Mouse (Mus musculus): ENCODE results near the gene Vax2. TPM values are rescaled to one million over a fixed set of nuclear protein-coding genes. Genes with fewer than 3 reads are reported as not detected.
A peak's percentile ranks its signal among the peaks of the same experiment; 100 is the strongest.

Gene Vax2
- polyA plus RNA-seq, 1 experiment from 2014 or later, result not detected

- Histone ChIP-seq H3K36me3 (no peaks in the 10 kb centered on the region), H3K9me3 (no peaks in the 10 kb centered on the region), H3K9ac (no peak overlapping the region), H3K4me1 (peaks cover 6% of the 10 kb centered on the region; the same call in 1 of the 2 replicates), H3K4me3 (no peak overlapping the region), H3K4me2 (no peak overlapping the region), H3K27me3 (peaks cover 96% of the 10 kb centered on the region), H3K27ac (no peak overlapping the region)
- no peak for ATAC-seq (ENCODE audit: borderline replicate concordance, extremely low read depth, low FRiP score, low TSS enrichment)
- WGBS, result 0% methylated on average over 11 of the region's 11 CpGs
Observed at GRCm38 (mm10) chr6:83701001-83701400, 10.1 kb upstream of the Vax2 start.

GRCm38 (mm10) chr6:83702146-83702999 lies 8.7 kb upstream of the Vax2 start:
- Histone ChIP-seq H3K27ac (no peak overlapping the region), H3K9me3 (no peaks in the 10 kb centered on the region), H3K4me1 (peaks cover 6% of the 10 kb centered on the region; the same call in 1 of the 2 replicates), H3K9ac (no peak overlapping the region), H3K36me3 (no peaks in the 10 kb centered on the region), H3K27me3 (peaks cover 96% of the 10 kb centered on the region), H3K4me3 (no peak overlapping the region), H3K4me2 (no peak overlapping the region)
- ATAC-seq (ENCODE audit: borderline replicate concordance, extremely low read depth, low FRiP score, low TSS enrichment), result peak; percentile 46; the same call in 1 of the 2 replicates
- WGBS, result under 1% methylated on average over 53 of the region's 53 CpGs

GRCm38 (mm10) chr6:83703000-83703721 lies 7.9 kb upstream of the Vax2 start:
- peaks cover 6% of the 10 kb centered on the region; the same call in 1 of the 2 replicates for H3K4me1 ChIP-seq
- no peak overlapping the region for H3K27ac ChIP-seq
- no peaks in the 10 kb centered on the region for H3K36me3 ChIP-seq
- ATAC-seq (ENCODE audit: borderline replicate concordance, extremely low read depth, low FRiP score, low TSS enrichment), result no peak
- no peaks in the 10 kb centered on the region for H3K9me3 ChIP-seq
- H3K9ac ChIP-seq, result no peak overlapping the region
- no peak overlapping the region for H3K4me3 ChIP-seq
- 2% methylated on average over 27 of the region's 27 CpGs for WGBS
- H3K4me2 ChIP-seq, result no peak overlapping the region
- H3K27me3 ChIP-seq, result peaks cover 96% of the 10 kb centered on the region

GRCm38 (mm10) chr6:83703722-83704078 lies 7.4 kb upstream of the Vax2 start:
- 1% methylated on average over 10 of the region's 10 CpGs for WGBS
- H3K4me2 ChIP-seq, result no peak overlapping the region
- no peaks in the 10 kb centered on the region for H3K36me3 ChIP-seq
- H3K9ac ChIP-seq, result no peak overlapping the region
- no peak for ATAC-seq (ENCODE audit: borderline replicate concordance, extremely low read depth, low FRiP score, low TSS enrichment)
- H3K9me3 ChIP-seq, result no peaks in the 10 kb centered on the region
- peaks cover 96% of the 10 kb centered on the region for H3K27me3 ChIP-seq
- H3K4me3 ChIP-seq, result no peak overlapping the region
- peaks cover 6% of the 10 kb centered on the region; the same call in 1 of the 2 replicates for H3K4me1 ChIP-seq
- H3K27ac ChIP-seq, result no peak overlapping the region

- Histone ChIP-seq H3K9me3 (no peaks in the 10 kb centered on the region), H3K27me3 (peaks cover 96% of the 10 kb centered on the region), H3K9ac (no peak overlapping the region), H3K4me1 (peaks cover 6% of the 10 kb centered on the region; the same call in 1 of the 2 replicates), H3K27ac (no peak overlapping the region), H3K4me2 (no peak overlapping the region), H3K36me3 (no peaks in the 10 kb centered on the region), H3K4me3 (no peak overlapping the region)
- WGBS, result 6% methylated on average over 1 of the region's 1 CpGs
- ATAC-seq (ENCODE audit: borderline replicate concordance, extremely low read depth, low FRiP score, low TSS enrichment), result no peak
Observed at GRCm38 (mm10) chr6:83704294-83704693, 6.8 kb upstream of the Vax2 start.

- no peak overlapping the region for H3K4me3 ChIP-seq
- H3K27ac ChIP-seq, result no peak overlapping the region
- no peaks in the 10 kb centered on the region for H3K9me3 ChIP-seq
- no peaks in the 10 kb centered on the region for H3K36me3 ChIP-seq
- 21% methylated on average over 5 of the region's 5 CpGs for WGBS
- no peak overlapping the region for H3K4me2 ChIP-seq
- no peak overlapping the region for H3K9ac ChIP-seq
- no peak for ATAC-seq (ENCODE audit: borderline replicate concordance, extremely low read depth, low FRiP score, low TSS enrichment)
- peaks cover 6% of the 10 kb centered on the region; the same call in 1 of the 2 replicates for H3K4me1 ChIP-seq
- H3K27me3 ChIP-seq, result peaks cover 96% of the 10 kb centered on the region
Observed at GRCm38 (mm10) chr6:83704701-83705100, 6.4 kb upstream of the Vax2 start.

- Histone ChIP-seq H3K27ac (no peak overlapping the region), H3K36me3 (no peaks in the 10 kb centered on the region), H3K9me3 (no peaks in the 10 kb centered on the region), H3K4me1 (peaks cover 21% of the 10 kb centered on the region), H3K9ac (no peak overlapping the region), H3K27me3 (peaks cover 99% of the 10 kb centered on the region), H3K4me3 (no peak overlapping the region), H3K4me2 (no peak overlapping the region)
- WGBS, result 10% methylated on average over 6 of the region's 6 CpGs
- no peak for ATAC-seq (ENCODE audit: borderline replicate concordance, extremely low read depth, low FRiP score, low TSS enrichment)
Observed at GRCm38 (mm10) chr6:83707738-83708510, 3.1 kb upstream of the Vax2 start.

GRCm38 (mm10) chr6:83710361-83711066 lies 550 bp upstream of the Vax2 start:
- H3K4me2 ChIP-seq, result peak overlapping the region; percentile 83
- H3K27me3 ChIP-seq, result peaks cover 100% of the 10 kb centered on the region
- H3K4me1 ChIP-seq, result peaks cover 26% of the 10 kb centered on the region
- under 1% methylated on average over 32 of the region's 32 CpGs for WGBS
- H3K27ac ChIP-seq, result no peak overlapping the region
- no peaks in the 10 kb centered on the region for H3K9me3 ChIP-seq
- peak overlapping the region; percentile 43 for H3K4me3 ChIP-seq
- ATAC-seq (ENCODE audit: borderline replicate concordance, extremely low read depth, low FRiP score, low TSS enrichment), result peak; percentile 59; the same call in 1 of the 2 replicates
- no peak overlapping the region for H3K9ac ChIP-seq
- no peaks in the 10 kb centered on the region for H3K36me3 ChIP-seq

- no peak overlapping the region for H3K27ac ChIP-seq
- 3% methylated on average over 45 of the region's 45 CpGs for WGBS
- H3K9me3 ChIP-seq, result no peaks in the 10 kb centered on the region
- no peaks in the 10 kb centered on the region for H3K36me3 ChIP-seq
- ATAC-seq (ENCODE audit: borderline replicate concordance, extremely low read depth, low FRiP score, low TSS enrichment), result no peak
- H3K4me2 ChIP-seq, result peak overlapping the region; percentile 83
- peaks cover 26% of the 10 kb centered on the region for H3K4me1 ChIP-seq
- peaks cover 99% of the 10 kb centered on the region for H3K27me3 ChIP-seq
- no peak overlapping the region for H3K9ac ChIP-seq
- H3K4me3 ChIP-seq, result peak overlapping the region; percentile 43
Observed at GRCm38 (mm10) chr6:83711725-83712475, 836 bp downstream of the Vax2 start.

- H3K4me2 ChIP-seq, result no peak overlapping the region
- H3K4me3 ChIP-seq, result no peak overlapping the region
- no peak overlapping the region for H3K27ac ChIP-seq
- no peak for ATAC-seq (ENCODE audit: borderline replicate concordance, extremely low read depth, low FRiP score, low TSS enrichment)
- peaks cover 26% of the 10 kb centered on the region for H3K4me1 ChIP-seq
- WGBS, result 5% methylated on average over 12 of the region's 12 CpGs
- no peak overlapping the region for H3K9ac ChIP-seq
- H3K27me3 ChIP-seq, result peaks cover 99% of the 10 kb centered on the region
- no peaks in the 10 kb centered on the region for H3K9me3 ChIP-seq
- H3K36me3 ChIP-seq, result no peaks in the 10 kb centered on the region
Observed at GRCm38 (mm10) chr6:83713271-83714136, 2.4 kb downstream of the Vax2 start.
